Mouse (Mus musculus) embryonic facial prominence, embryonic 12.5 days (tissue): ENCODE measurements around the gene Cenpp. TPM values are rescaled to one million over a fixed set of nuclear protein-coding genes. Genes with fewer than 3 reads are reported as not detected.
A peak's percentile ranks its signal among the peaks of the same experiment; 100 is the strongest.
"Not testable (repeated sequence)": the region's sequence is repeated elsewhere in the genome, so short reads cannot be mapped to it uniquely, and the experiment has no call there.

Source experiments
- ATAC-seq: fragments of 200-750 bp; cut with Nextera tagmentation; 2 replicates; pipeline ENCODE4 v1.8.0; 2017; ENCODE audit not compliant: insufficient number of reproducible peaks, insufficient read depth, low FRiP score, low TSS enrichment
- H3K27ac ChIP-seq: fragments of 300-500 bp; sonication (generic); 2 replicates; pipeline ENCODE4 v1.5.1; 2016; ENCODE audit warnings: mild to moderate bottlenecking
- H3K27me3 ChIP-seq: fragments of 300-500 bp; sonication (generic); 2 replicates; pipeline ENCODE4 v1.6.1; 2016; ENCODE audit warnings: mild to moderate bottlenecking, moderate library complexity
- H3K36me3 ChIP-seq: fragments of 300-500 bp; sonication (generic); 2 replicates; pipeline ENCODE4 v1.6.1; 2016; ENCODE audit warnings: mild to moderate bottlenecking
- H3K4me1 ChIP-seq: fragments of 300-500 bp; sonication (generic); 2 replicates; pipeline ENCODE4 v1.6.1; 2016
- H3K4me2 ChIP-seq: fragments of 300-500 bp; sonication (generic); replicated peaks from 2 replicates; pipeline ENCODE4 v1.6.1; 2016; ENCODE audit warnings: mild to moderate bottlenecking, moderate library complexity
- H3K4me3 ChIP-seq: fragments of 300-500 bp; sonication (generic); 2 replicates; pipeline ENCODE4 v1.5.1; 2016; ENCODE audit warnings: mild to moderate bottlenecking
- H3K9ac ChIP-seq: fragments of 300-500 bp; sonication (generic); 2 replicates; pipeline ENCODE4 v1.6.1; 2016; ENCODE audit warnings: mild to moderate bottlenecking, moderate library complexity
- H3K9me3 ChIP-seq: fragments of 300-500 bp; sonication (generic); 2 replicates; pipeline ENCODE4 v1.6.1; 2016; ENCODE audit warnings: mild to moderate bottlenecking, moderate library complexity
- WGBS: fragments of 180-500 bp; shearing (Covaris S2); methylation state at CpG from one replicate; pipeline ENCODE4 v1.1.7; 2016; 5-methylcytosine and 5-hydroxymethylcytosine counted together
- polyA plus RNA-seq: library from polyadenylated mRNA; unstranded; fragments of >200 nt; fragmentation: Nextera tagmentation; extraction: Ambion mirVana; gene quantifications from 2 replicates; pipeline ENCODE4 v1.2.1, GENCODE M21; 2016

Cenpp gene
- polyA plus RNA-seq, 1 experiment from 2014 or later = 29.2 TPM

- not testable (repeated sequence) for ATAC-seq, H3K9me3 ChIP-seq, H3K36me3 ChIP-seq, H3K9ac ChIP-seq, H3K4me3 ChIP-seq, H3K27ac ChIP-seq, H3K4me2 ChIP-seq, H3K27me3 ChIP-seq, H3K4me1 ChIP-seq
- WGBS = 65% methylated on average over 2 of the region's 2 CpGs
These were observed 50.0 kb downstream of the Cenpp start for GRCm38 (mm10) chr13:49602541-49602940.

GRCm38 (mm10) chr13:49586062-49586461, 66.5 kb downstream of the Cenpp start:
- no peak overlapping the region for H3K9ac ChIP-seq
- no peaks in the 10 kb centered on the region for H3K36me3 ChIP-seq
- ATAC-seq = no peak
- no peak overlapping the region for H3K4me2 ChIP-seq
- 92% methylated on average over 6 of the region's 6 CpGs for WGBS
- H3K9me3 ChIP-seq = no peaks in the 10 kb centered on the region
- H3K4me3 ChIP-seq = no peak overlapping the region
- peaks cover 9% of the 10 kb centered on the region; the same call in 1 of the 2 replicates for H3K4me1 ChIP-seq
- H3K27me3 ChIP-seq = no peaks in the 10 kb centered on the region
- H3K27ac ChIP-seq = no peak overlapping the region

GRCm38 (mm10) chr13:49584307-49585005, 68.1 kb downstream of the Cenpp start:
- Histone ChIP-seq H3K9me3 (no peaks in the 10 kb centered on the region), H3K4me3 (no peak overlapping the region), H3K27ac (no peak overlapping the region), H3K9ac (no peak overlapping the region), H3K4me2 (no peak overlapping the region), H3K36me3 (no peaks in the 10 kb centered on the region), H3K4me1 (peaks cover 9% of the 10 kb centered on the region; the same call in 1 of the 2 replicates), H3K27me3 (no peaks in the 10 kb centered on the region)
- ATAC-seq = no peak
- WGBS = 60% methylated on average over 8 of the region's 8 CpGs

- Histone ChIP-seq H3K27me3 (no peaks in the 10 kb centered on the region), H3K4me2 (no peak overlapping the region), H3K9me3 (no peaks in the 10 kb centered on the region), H3K4me1 (peaks cover 9% of the 10 kb centered on the region; the same call in 1 of the 2 replicates), H3K4me3 (no peak overlapping the region), H3K27ac (no peak overlapping the region), H3K9ac (no peak overlapping the region), H3K36me3 (no peaks in the 10 kb centered on the region)
- ATAC-seq = no peak
These were observed 68.7 kb downstream of the Cenpp start for GRCm38 (mm10) chr13:49583859-49584258.

GRCm38 (mm10) chr13:49581541-49582530, 70.7 kb downstream of the Cenpp start, which contains the start of gene Omd:
Omd (plus strand) TSS chr13:49582462.
- peaks cover 9% of the 10 kb centered on the region; the same call in 1 of the 2 replicates for H3K4me1 ChIP-seq
- H3K27me3 ChIP-seq = no peaks in the 10 kb centered on the region
- H3K36me3 ChIP-seq = no peaks in the 10 kb centered on the region
- 28% methylated on average over 8 of the region's 8 CpGs for WGBS
- no peak within 1 kb of the TSS for H3K4me3 ChIP-seq
- H3K27ac ChIP-seq = peak within 1 kb of the TSS; percentile 92
- peak within 1 kb of the TSS; percentile 11; the same call in 1 of the 2 replicates for H3K4me2 ChIP-seq
- H3K9me3 ChIP-seq = no peaks in the 10 kb centered on the region
- no peak within 1 kb of the TSS for H3K9ac ChIP-seq
- 0 out of 2 replicates have a peak, but pooled peaks have one; percentile 69 for ATAC-seq

- no peak overlapping the region for H3K9ac ChIP-seq
- H3K4me3 ChIP-seq = no peak overlapping the region
- no peak for ATAC-seq
- 70% methylated on average over 2 of the region's 2 CpGs for WGBS
- H3K27me3 ChIP-seq = no peaks in the 10 kb centered on the region
- no peaks in the 10 kb centered on the region for H3K36me3 ChIP-seq
- no peaks in the 10 kb centered on the region for H3K9me3 ChIP-seq
- 0 out of 2 replicates have a peak, but pooled peaks cover 3% of the 10 kb centered on the region for H3K4me1 ChIP-seq
- H3K4me2 ChIP-seq = no peak overlapping the region
- no peak overlapping the region for H3K27ac ChIP-seq
These were observed 81.2 kb downstream of the Cenpp start for GRCm38 (mm10) chr13:49571418-49571817.

GRCm38 (mm10) chr13:49570371-49570770, 82.2 kb downstream of the Cenpp start:
- no peak overlapping the region for H3K4me3 ChIP-seq
- 78% methylated on average over 3 of the region's 3 CpGs for WGBS
- 0 out of 2 replicates have a peak, but pooled peaks cover 3% of the 10 kb centered on the region for H3K4me1 ChIP-seq
- H3K27ac ChIP-seq = no peak overlapping the region
- no peaks in the 10 kb centered on the region for H3K27me3 ChIP-seq
- no peaks in the 10 kb centered on the region for H3K9me3 ChIP-seq
- H3K9ac ChIP-seq = no peak overlapping the region
- H3K4me2 ChIP-seq = no peak overlapping the region
- no peak for ATAC-seq
- H3K36me3 ChIP-seq = no peaks in the 10 kb centered on the region; the same call in 1 of the 2 replicates

GRCm38 (mm10) chr13:49564347-49564746, 88.2 kb downstream of the Cenpp start:
- WGBS = 74% methylated on average over 1 of the region's 1 CpGs
- no peak for ATAC-seq
- H3K36me3 ChIP-seq = no peaks in the 10 kb centered on the region; the same call in 1 of the 2 replicates

GRCm38 (mm10) chr13:49560886-49561285, 91.7 kb downstream of the Cenpp start:
- H3K9me3 ChIP-seq = no peaks in the 10 kb centered on the region
- H3K4me2 ChIP-seq = no peak overlapping the region
- H3K36me3 ChIP-seq = no peaks in the 10 kb centered on the region; the same call in 1 of the 2 replicates
- H3K9ac ChIP-seq = no peak overlapping the region
- no peak for ATAC-seq
- no peaks in the 10 kb centered on the region for H3K4me1 ChIP-seq
- no peaks in the 10 kb centered on the region for H3K27me3 ChIP-seq
- H3K27ac ChIP-seq = no peak overlapping the region
- no peak overlapping the region for H3K4me3 ChIP-seq
- WGBS = 62% methylated on average over 2 of the region's 2 CpGs

More at GRCm38 (mm10) chr13:49564347-49564746, 88.2 kb downstream of the Cenpp start:
- H3K4me2 ChIP-seq = no peak overlapping the region
- no peaks in the 10 kb centered on the region for H3K27me3 ChIP-seq
- no peaks in the 10 kb centered on the region for H3K9me3 ChIP-seq
- H3K27ac ChIP-seq = no peak overlapping the region
- H3K9ac ChIP-seq = no peak overlapping the region
- no peaks in the 10 kb centered on the region for H3K4me1 ChIP-seq
- no peak overlapping the region for H3K4me3 ChIP-seq

- 38% methylated on average over 2 of the region's 2 CpGs for WGBS
- no peaks in the 10 kb centered on the region for H3K4me1 ChIP-seq
- no peak overlapping the region for H3K27ac ChIP-seq
- H3K9ac ChIP-seq = no peak overlapping the region
- no peak overlapping the region for H3K4me3 ChIP-seq
- no peaks in the 10 kb centered on the region for H3K27me3 ChIP-seq
- ATAC-seq = no peak
- no peaks in the 10 kb centered on the region for H3K9me3 ChIP-seq
- H3K36me3 ChIP-seq = no peaks in the 10 kb centered on the region
- H3K4me2 ChIP-seq = no peak overlapping the region
These were observed 93.4 kb downstream of the Cenpp start for GRCm38 (mm10) chr13:49559185-49559584.

- H3K9me3 ChIP-seq = no peaks in the 10 kb centered on the region
- WGBS = 78% methylated on average over 1 of the region's 1 CpGs
- H3K27me3 ChIP-seq = no peaks in the 10 kb centered on the region
- no peaks in the 10 kb centered on the region for H3K4me1 ChIP-seq
- H3K4me2 ChIP-seq = no peak overlapping the region
- H3K4me3 ChIP-seq = no peak overlapping the region
- H3K27ac ChIP-seq = no peak overlapping the region
- ATAC-seq = no peak
- H3K9ac ChIP-seq = no peak overlapping the region
- no peaks in the 10 kb centered on the region for H3K36me3 ChIP-seq
These were observed 95.7 kb downstream of the Cenpp start for GRCm38 (mm10) chr13:49556924-49557323.
